Mouse (Mus musculus) limb, embryonic 11.5 days (tissue): ENCODE data around the gene Tiam1. TPM values are rescaled to one million over a fixed set of nuclear protein-coding genes. Genes with fewer than 3 reads are reported as not detected.

Source experiments
- ATAC-seq: fragments of 200-750 bp; cut with Nextera tagmentation; 2 replicates; pipeline ENCODE4 v1.8.0; 2017; ENCODE audit warnings: low read depth; ENCODE audit not compliant: insufficient number of reproducible peaks, low FRiP score, low TSS enrichment
- DNase-seq: peaks from one replicate; pipeline ENCODE4 v3.0.0-alpha.2; 2015; ENCODE audit warnings: low spot score
- H3K27ac ChIP-seq: fragments of 300-500 bp; sonication (generic); replicated peaks from 2 replicates; pipeline ENCODE4 v1.5.1; 2014; ENCODE audit warnings: low read depth, mild to moderate bottlenecking, low read length
- H3K27me3 ChIP-seq: fragments of 300-500 bp; sonication (generic); 2 replicates; pipeline ENCODE4 v1.6.1; 2014; ENCODE audit warnings: mild to moderate bottlenecking, low read length, mixed read lengths; ENCODE audit not compliant: control insufficient read depth, insufficient read depth
- H3K36me3 ChIP-seq: fragments of 300-500 bp; sonication (generic); 2 replicates; pipeline ENCODE4 v1.6.1; 2014; ENCODE audit warnings: mild to moderate bottlenecking, low read length, moderate library complexity, mixed read lengths; ENCODE audit not compliant: control insufficient read depth, insufficient read depth
- H3K4me1 ChIP-seq: fragments of 300-500 bp; sonication (generic); 2 replicates; pipeline ENCODE4 v1.6.1; 2014; ENCODE audit warnings: low read length, mixed read lengths; ENCODE audit not compliant: control insufficient read depth, insufficient read depth
- H3K4me2 ChIP-seq: fragments of 300-500 bp; sonication (generic); 2 replicates; pipeline ENCODE4 v1.6.1; 2014; ENCODE audit warnings: low read depth, mild to moderate bottlenecking, moderate library complexity; ENCODE audit not compliant: severe bottlenecking
- H3K4me3 ChIP-seq: fragments of 300-500 bp; sonication (generic); 2 replicates; pipeline ENCODE4 v1.5.1; 2014; ENCODE audit warnings: low read depth, low read length
- H3K9ac ChIP-seq: fragments of 300-500 bp; sonication (generic); 2 replicates; pipeline ENCODE4 v1.6.1; 2014; ENCODE audit warnings: mild to moderate bottlenecking, low read length
- H3K9me3 ChIP-seq: fragments of 300-500 bp; sonication (generic); 2 replicates; pipeline ENCODE4 v1.6.1; 2016; ENCODE audit warnings: low read length; ENCODE audit not compliant: control insufficient read depth
- WGBS: fragments of 180-500 bp; shearing (Covaris S2); extraction: QIAGEN DNeasy Blood & Tissue Kit; methylation state at CpG from one replicate; pipeline ENCODE4 v1.1.7; 2014; 5-methylcytosine and 5-hydroxymethylcytosine counted together
- polyA plus RNA-seq: library from polyadenylated mRNA; unstranded; fragments of >200 nt; fragmentation: Nextera tagmentation; extraction: Ambion mirVana; gene quantifications from 2 replicates; pipeline ENCODE4 v1.2.1, GENCODE M21; 2014

The Tiam1 gene
- polyA plus RNA-seq, 1 experiment from 2014 or later: 53.3 TPM

DNA sequence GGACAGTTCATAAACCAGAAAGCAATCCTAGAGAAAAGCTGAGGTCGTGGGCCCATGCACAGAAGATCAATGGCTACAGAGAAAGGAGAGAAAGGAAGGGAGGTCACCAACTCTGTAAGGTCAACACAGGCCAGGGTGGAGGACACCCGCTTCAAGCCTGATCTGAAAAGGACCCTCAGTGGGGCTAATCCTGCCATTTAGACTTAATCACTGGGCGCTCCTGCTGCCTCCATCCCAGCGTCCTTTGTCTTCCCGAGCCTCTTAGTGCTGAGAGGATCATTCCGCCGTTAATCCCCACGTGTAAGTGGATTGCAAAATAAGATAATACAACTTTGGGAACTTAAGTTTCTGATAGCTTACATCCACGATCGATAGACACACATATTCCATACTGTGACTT lies 11.2 kb downstream of the Tiam1 start:
- Histone ChIP-seq H3K9me3 (no peaks in the 10 kb centered on the region), H3K36me3 (no peaks in the 10 kb centered on the region), H3K27ac (no peak overlapping the region), H3K4me1 (peaks cover 20% of the 10 kb centered on the region), H3K4me2 (no peak overlapping the region), H3K4me3 (no peak overlapping the region), H3K27me3 (no peaks in the 10 kb centered on the region), H3K9ac (no peak overlapping the region)
- WGBS: 40% methylated on average over 10 of the region's 10 CpGs
- no peak for ATAC-seq
- no peak for DNase-seq

GRCm38 (mm10) chr16:90128817-90129587 lies 14.6 kb downstream of the Tiam1 start:
- Histone ChIP-seq H3K36me3 (no peaks in the 10 kb centered on the region), H3K27ac (peak overlapping the region; percentile 77), H3K9me3 (no peaks in the 10 kb centered on the region), H3K9ac (no peak overlapping the region), H3K4me1 (peaks cover 36% of the 10 kb centered on the region), H3K4me3 (no peak overlapping the region), H3K27me3 (no peaks in the 10 kb centered on the region), H3K4me2 (no peak overlapping the region)
- DNase-seq (peak; percentile 82), ATAC-seq (peak; percentile 92)
- 18% methylated on average over 19 of the region's 19 CpGs for WGBS

- H3K27ac ChIP-seq: peak overlapping the region; percentile 77
- H3K27me3 ChIP-seq: no peaks in the 10 kb centered on the region
- no peak overlapping the region for H3K4me2 ChIP-seq
- peak; percentile 46 for ATAC-seq
- peaks cover 36% of the 10 kb centered on the region for H3K4me1 ChIP-seq
- 55% methylated on average over 8 of the region's 8 CpGs for WGBS
- no peaks in the 10 kb centered on the region for H3K9me3 ChIP-seq
- no peaks in the 10 kb centered on the region for H3K36me3 ChIP-seq
- no peak overlapping the region for H3K9ac ChIP-seq
- H3K4me3 ChIP-seq: no peak overlapping the region
- DNase-seq: no peak
Observed at GRCm38 (mm10) chr16:90128361-90128760, 15.2 kb downstream of the Tiam1 start.

DNA sequence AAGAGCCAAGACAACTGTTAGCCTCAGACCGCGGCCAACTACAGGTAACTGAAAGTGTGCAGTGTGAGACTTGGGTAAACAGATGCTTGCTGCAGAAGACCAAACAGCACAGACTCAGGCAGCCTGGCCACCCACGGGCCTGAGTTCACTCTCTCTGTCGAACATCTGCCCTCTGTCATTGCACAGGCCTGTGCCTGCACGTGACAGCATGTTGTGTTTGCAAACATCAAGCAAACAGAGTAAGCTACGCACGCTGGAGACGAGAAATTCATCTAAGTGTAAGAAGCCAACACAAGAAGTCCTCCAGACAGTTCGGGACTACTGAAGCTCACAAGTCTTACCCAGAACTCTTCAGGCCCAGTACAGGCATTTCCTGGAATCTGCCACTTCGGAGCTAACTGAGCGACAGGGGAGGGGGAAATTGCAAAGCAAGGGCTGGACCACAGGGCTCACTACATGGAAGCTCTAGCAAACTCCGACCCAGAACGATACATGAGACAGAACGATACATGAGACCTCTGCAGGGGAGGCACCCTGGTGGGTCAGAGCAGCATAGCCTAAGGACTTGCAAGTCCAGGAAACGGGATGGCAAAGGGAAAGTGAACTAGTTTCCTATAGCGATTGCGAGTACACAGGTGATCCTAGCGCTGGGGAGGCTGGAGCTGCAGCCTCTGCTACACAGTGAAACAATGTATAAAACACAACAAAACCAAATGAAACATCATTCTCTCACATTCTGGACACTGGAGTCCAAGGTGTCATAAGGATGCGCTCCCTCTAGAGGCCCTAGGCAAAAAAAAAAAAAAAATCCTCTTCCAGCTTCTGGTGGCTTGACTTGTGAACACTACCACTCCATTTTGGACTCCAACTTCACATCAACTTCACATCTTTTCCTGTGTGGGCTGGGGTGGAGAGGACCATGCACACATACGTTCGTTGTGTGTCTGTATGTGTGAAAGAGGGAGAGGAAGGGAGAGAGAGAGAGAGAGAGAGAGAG lies 18.0 kb downstream of the Tiam1 start:
- no peaks in the 10 kb centered on the region for H3K36me3 ChIP-seq
- 66% methylated on average over 21 of the region's 21 CpGs for WGBS
- DNase-seq: no peak
- H3K9me3 ChIP-seq: no peaks in the 10 kb centered on the region
- H3K4me3 ChIP-seq: no peak overlapping the region
- H3K27me3 ChIP-seq: no peaks in the 10 kb centered on the region
- 0 out of 2 replicates have a peak overlapping the region, but pooled peaks have one; percentile 8 for H3K9ac ChIP-seq
- H3K4me1 ChIP-seq: peaks cover 45% of the 10 kb centered on the region
- no peak for ATAC-seq
- H3K27ac ChIP-seq: peak overlapping the region; percentile 45; the same call in 1 of the 2 replicates
- H3K4me2 ChIP-seq: no peak overlapping the region

- DNase-seq (no peak), ATAC-seq (0 out of 2 replicates have a peak, but pooled peaks have one; percentile 1)
- Histone ChIP-seq H3K4me1 (peaks cover 32% of the 10 kb centered on the region), H3K27me3 (no peaks in the 10 kb centered on the region), H3K4me3 (no peak overlapping the region), H3K27ac (0 out of 2 replicates have a peak overlapping the region, but pooled peaks have one; percentile 5), H3K9ac (no peak overlapping the region), H3K36me3 (no peaks in the 10 kb centered on the region), H3K9me3 (no peaks in the 10 kb centered on the region), H3K4me2 (no peak overlapping the region)
- WGBS: 76% methylated on average over 6 of the region's 6 CpGs
Observed at GRCm38 (mm10) chr16:90123091-90123490, 20.5 kb downstream of the Tiam1 start.

DNA sequence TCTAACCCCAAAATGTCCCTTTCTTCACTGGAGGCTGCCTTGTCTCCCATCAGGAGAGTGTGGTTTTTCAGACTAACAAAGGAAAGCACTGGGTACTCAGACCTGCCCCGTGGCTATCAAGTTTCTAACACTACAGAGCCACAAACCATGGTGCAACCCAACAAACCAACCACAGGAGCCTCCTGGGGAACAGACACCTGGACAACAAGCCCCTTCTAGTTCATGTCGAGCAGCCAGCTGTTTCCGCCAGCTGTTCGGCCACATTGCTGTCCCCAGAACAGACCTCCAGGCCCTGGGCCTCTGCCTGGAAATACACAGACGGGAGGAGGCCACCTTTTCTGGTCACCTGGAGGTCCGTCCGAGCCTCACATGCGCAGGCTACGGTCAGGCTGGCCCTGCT lies 21.1 kb downstream of the Tiam1 start:
- Histone ChIP-seq H3K9me3 (no peaks in the 10 kb centered on the region), H3K4me1 (peaks cover 28% of the 10 kb centered on the region), H3K36me3 (no peaks in the 10 kb centered on the region), H3K4me3 (no peak overlapping the region), H3K4me2 (no peak overlapping the region), H3K27me3 (no peaks in the 10 kb centered on the region), H3K9ac (no peak overlapping the region), H3K27ac (no peak overlapping the region)
- 69% methylated on average over 9 of the region's 9 CpGs for WGBS
- DNase-seq (peak; percentile 61), ATAC-seq (peak; percentile 20; the same call in 1 of the 2 replicates)

- Histone ChIP-seq H3K4me1 (peaks cover 28% of the 10 kb centered on the region), H3K4me3 (no peak overlapping the region), H3K36me3 (no peaks in the 10 kb centered on the region), H3K9ac (no peak overlapping the region), H3K27ac (no peak overlapping the region), H3K9me3 (no peaks in the 10 kb centered on the region), H3K4me2 (no peak overlapping the region), H3K27me3 (no peaks in the 10 kb centered on the region)
- ATAC-seq (no peak), DNase-seq (no peak)
- 87% methylated on average over 13 of the region's 13 CpGs for WGBS
Observed at GRCm38 (mm10) chr16:90121799-90122198, 21.8 kb downstream of the Tiam1 start.

DNA sequence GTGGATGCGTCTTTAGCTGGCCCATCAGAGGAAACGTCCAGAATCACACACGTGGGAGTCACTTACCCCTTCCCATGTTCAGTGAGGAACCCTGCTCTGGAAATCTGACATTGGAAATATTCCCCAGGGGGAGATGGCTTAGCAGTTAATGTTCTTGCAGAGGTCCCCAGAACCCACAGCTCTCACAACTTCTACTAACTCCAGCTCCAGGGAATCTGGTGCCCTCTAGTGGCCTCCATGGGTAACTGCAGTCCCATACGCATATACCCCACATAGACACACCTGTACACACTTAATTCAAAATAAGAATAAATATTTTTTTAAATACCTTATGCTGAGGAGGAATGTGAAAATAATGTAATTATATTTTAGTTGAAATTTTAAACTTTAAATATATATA lies 23.6 kb downstream of the Tiam1 start:
- ATAC-seq (no peak), DNase-seq (no peak)
- H3K9ac ChIP-seq: no peak overlapping the region
- no peak overlapping the region for H3K27ac ChIP-seq
- H3K4me2 ChIP-seq: no peak overlapping the region
- no peaks in the 10 kb centered on the region for H3K27me3 ChIP-seq
- 93% methylated on average over 4 of the region's 4 CpGs for WGBS
- no peak overlapping the region for H3K4me3 ChIP-seq
- no peaks in the 10 kb centered on the region for H3K36me3 ChIP-seq
- peaks cover 18% of the 10 kb centered on the region for H3K4me1 ChIP-seq
- H3K9me3 ChIP-seq: no peaks in the 10 kb centered on the region
